ENCODE assay signal across 10 mouse cellular contexts in the genomic region with DNA sequence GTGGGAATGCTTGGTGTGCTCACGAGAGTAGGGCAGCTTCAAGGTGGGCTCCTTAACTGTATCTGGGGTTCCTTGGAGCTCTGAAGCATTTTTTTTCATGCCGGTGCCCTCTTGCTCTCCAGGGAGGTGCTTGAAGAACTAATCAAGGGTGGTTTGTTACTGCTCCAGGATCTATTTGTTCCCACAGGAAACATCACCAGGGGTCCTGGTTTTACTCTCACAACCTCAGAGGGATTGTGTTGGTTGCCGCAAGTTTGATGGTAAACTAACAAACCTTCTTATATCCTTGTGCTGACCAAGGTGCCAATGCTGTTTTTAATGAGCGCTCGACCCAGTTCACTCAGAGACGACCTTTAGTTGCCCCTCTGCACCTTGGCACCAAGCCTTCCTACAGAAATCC. TPM values are rescaled to one million over a fixed set of nuclear protein-coding genes. Genes with fewer than 3 reads are reported as not detected.
DNase-seq lines count a peak whose midpoint lies in the region; ATAC-seq lines count a peak whose summit lies in the region.
"Had no signal": no experiment of that assay in that cellular context is flagged by ENCODE, and none has a peak within 500 bp of the region (broad histone marks: within the 10 kb centered on the region; RNA-seq: fewer than 3 reads in every experiment).

No protein-coding gene starts in this region.

- H3K27me3 ChIP-seq in heart, embryonic 10.5 days (ENCODE audit: insufficient read depth, poor library complexity, severe bottlenecking) = peaks cover 53% of the 10 kb centered on the region
- H3K27me3 ChIP-seq in liver, embryonic 13.5 days = peaks cover 48% of the 10 kb centered on the region
- H3K27me3 ChIP-seq in stomach, embryonic 16.5 days (ENCODE audit: control insufficient read depth, insufficient read depth, low read length) = peaks cover 21% of the 10 kb centered on the region

- H3K9me3 ChIP-seq in heart, embryonic 10.5 days = no peaks in the 10 kb centered on the region
- no peaks in the 10 kb centered on the region for H3K9me3 ChIP-seq in liver, embryonic 13.5 days (replicated peaks)
- no peaks in the 10 kb centered on the region for H3K9me3 ChIP-seq in stomach, embryonic 16.5 days (replicated peaks; ENCODE audit: control insufficient read depth, low read length)

- WGBS in heart, embryonic 10.5 days = 20% methylated on average over 6 of the region's 6 CpGs
- 25% methylated on average over 6 of the region's 6 CpGs for WGBS in liver, embryonic 13.5 days (ENCODE audit: insufficient replicate concordance)
- WGBS in stomach, embryonic 16.5 days = 25% methylated on average over 6 of the region's 6 CpGs

- intact Hi-C loops in heart, postnatal 10 days (cut with DNase I) = no loop called here

- peak overlapping the region; percentile 74 for H3K4me2 ChIP-seq in liver, embryonic 13.5 days
- H3K4me2 ChIP-seq in stomach, embryonic 16.5 days (ENCODE audit: low read depth, low read length) = peak overlapping the region; percentile 95

- H3K27ac ChIP-seq in heart, embryonic 10.5 days = 0 out of 2 replicates have a peak overlapping the region, but pooled peaks have one; percentile 47
- H3K27ac ChIP-seq in liver, embryonic 13.5 days = no peak overlapping the region
- no peak overlapping the region for H3K27ac ChIP-seq in stomach, embryonic 16.5 days (ENCODE audit: low read length)

- DNase-seq in heart, embryonic 10.5 days (ENCODE audit: low spot score) = no peak
- DNase-seq in heart, postnatal 10 days = no peak
- DNase-seq in retina, embryonic 14.5 days (ENCODE audit: low spot score) = peak; percentile 8
- DNase-seq in retina, postnatal 1 day = no peak
- no peak for DNase-seq in liver, embryonic 13.5 days
- DNase-seq in layer of hippocampus, postnatal 10 days (ENCODE audit: low spot score in 2 of 2) = no peak
- DNase-seq in spleen, postnatal 4 days (ENCODE audit: low spot score in 2 of 2) = no peak

- H3K4me3 ChIP-seq in heart, embryonic 10.5 days = peak overlapping the region; percentile 80
- peak overlapping the region; percentile 61; the same call in 1 of the 2 replicates for H3K4me3 ChIP-seq in liver, embryonic 13.5 days (replicated peaks)
- peak overlapping the region; percentile 69 for H3K4me3 ChIP-seq in stomach, embryonic 16.5 days (replicated peaks; ENCODE audit: low read length)

- peaks cover 8% of the 10 kb centered on the region; the same call in 1 of the 2 replicates for H3K4me1 ChIP-seq in heart, embryonic 10.5 days
- peaks cover 9% of the 10 kb centered on the region for H3K4me1 ChIP-seq in liver, embryonic 13.5 days (replicated peaks)
- peaks cover 4% of the 10 kb centered on the region; the same call in 1 of the 2 replicates for H3K4me1 ChIP-seq in stomach, embryonic 16.5 days (ENCODE audit: control insufficient read depth, insufficient read depth, low read length)

- no peak for ATAC-seq in liver, embryonic 13.5 days (ENCODE audit: low read depth)
- no peak for ATAC-seq in stomach, embryonic 16.5 days (ENCODE audit: insufficient read depth, low FRiP score)

- no peak overlapping the region for H3K9ac ChIP-seq in liver, embryonic 13.5 days
- H3K9ac ChIP-seq in stomach, embryonic 16.5 days (ENCODE audit: low read length) = no peak overlapping the region

- H3K36me3 ChIP-seq in heart, embryonic 10.5 days = no peaks in the 10 kb centered on the region
- H3K36me3 ChIP-seq in liver, embryonic 13.5 days = no peaks in the 10 kb centered on the region
- H3K36me3 ChIP-seq in stomach, embryonic 16.5 days (ENCODE audit: control insufficient read depth, insufficient read depth, low read length) = no peaks in the 10 kb centered on the region

RNA-seq across cellular contexts. Expression of a gene that starts 0.9 kb away (rescaled TPM):
- 0.50 and 0.63 TPM in 2 replicates for polyA plus RNA-seq in heart, embryonic 10.5 days (2016; fragmentation: Nextera tagmentation; extraction: Ambion mirVana)
- not detected for total RNA-seq in heart, postnatal 10 days (2021)
- 0.05 TPM in 1 of 2 replicates, not detected in the other for polyA plus RNA-seq in liver, embryonic 13.5 days (2015; fragmentation: Nextera tagmentation; extraction: Ambion mirVana)
- 0.10 and 0.19 TPM in 2 replicates for polyA plus RNA-seq in stomach, embryonic 16.5 days (2015; fragmentation: Nextera tagmentation; extraction: Ambion mirVana)
- total RNA-seq in layer of hippocampus, postnatal 10 days (2021) = 10 to 100 TPM; 35.6 to 40.9 TPM
- total RNA-seq: common myeloid progenitor, adult 5-6 weeks had no signal
- polyA plus RNA-seq: large intestine, adult 2 months had no signal
